Mouse (Mus musculus) lung, embryonic 15.5 days (tissue): ENCODE data around the gene Klhl21. TPM values are rescaled to one million over a fixed set of nuclear protein-coding genes. Genes with fewer than 3 reads are reported as not detected.

Source experiments
- ATAC-seq: fragments of 200-750 bp; cut with Nextera tagmentation; 2 replicates; pipeline ENCODE4 v1.8.0; 2017; ENCODE audit warnings: moderate number of reproducible peaks, borderline replicate concordance; ENCODE audit not compliant: low FRiP score, low TSS enrichment; ENCODE audit errors: extremely low read depth
- H3K27ac ChIP-seq: fragments of 300-500 bp; sonication (generic); 2 replicates; pipeline ENCODE4 v1.5.1; 2015; ENCODE audit warnings: moderate library complexity, mild to moderate bottlenecking, inconsistent platforms
- H3K27me3 ChIP-seq: fragments of 300-500 bp; sonication (generic); 2 replicates; pipeline ENCODE4 v1.6.1; 2015; ENCODE audit warnings: inconsistent platforms
- H3K36me3 ChIP-seq: fragments of 300-500 bp; sonication (generic); 2 replicates; pipeline ENCODE4 v1.6.1; 2015; ENCODE audit warnings: inconsistent platforms
- H3K4me1 ChIP-seq: fragments of 300-500 bp; sonication (generic); 2 replicates; pipeline ENCODE4 v1.6.1; 2015; ENCODE audit warnings: inconsistent platforms
- H3K4me2 ChIP-seq: fragments of 300-500 bp; sonication (generic); 2 replicates; pipeline ENCODE4 v1.6.1; 2015; ENCODE audit warnings: inconsistent platforms, mild to moderate bottlenecking, moderate library complexity
- H3K4me3 ChIP-seq: fragments of 300-500 bp; sonication (generic); 2 replicates; pipeline ENCODE4 v1.5.1; 2015; ENCODE audit warnings: mild to moderate bottlenecking, inconsistent platforms
- H3K9ac ChIP-seq: fragments of 300-500 bp; sonication (generic); 2 replicates; pipeline ENCODE4 v1.6.1; 2015; ENCODE audit warnings: inconsistent platforms
- H3K9me3 ChIP-seq: fragments of 300-500 bp; sonication (generic); 2 replicates; pipeline ENCODE4 v1.6.1; 2016; ENCODE audit warnings: inconsistent platforms
- WGBS: fragments of 180-500 bp; shearing (Covaris S2); methylation state at CpG from one replicate; pipeline ENCODE4 v1.1.7; 2015; 5-methylcytosine and 5-hydroxymethylcytosine counted together
- polyA plus RNA-seq: library from polyadenylated mRNA; unstranded; fragments of >200 nt; fragmentation: Nextera tagmentation; extraction: Ambion mirVana; gene quantifications from 2 replicates; pipeline ENCODE4 v1.2.1, GENCODE M21; 2015

Gene Klhl21
- polyA plus RNA-seq, result 15.3 and 16.1 TPM in 2 replicates

- peak within 1 kb of the TSS; percentile 95 for H3K27ac ChIP-seq
- no peaks in the 10 kb centered on the region for H3K9me3 ChIP-seq
- H3K4me3 ChIP-seq, result peak within 1 kb of the TSS; percentile 61
- H3K27me3 ChIP-seq, result no peaks in the 10 kb centered on the region
- peak within 1 kb of the TSS; percentile 54 for H3K9ac ChIP-seq
- H3K4me1 ChIP-seq, result peaks cover 51% of the 10 kb centered on the region
- H3K36me3 ChIP-seq, result peaks cover 12% of the 10 kb centered on the region; the same call in 1 of the 2 replicates
- under 1% methylated on average over 45 of the region's 45 CpGs for WGBS
- ATAC-seq, result peak; percentile 92
- H3K4me2 ChIP-seq, result peak within 1 kb of the TSS; percentile 99
Measured at GRCm38 (mm10) chr4:152008622-152009075, at the start of gene Klhl21. Gene Klhl21, plus strand, starts transcription at chr4:152008803.

- Histone ChIP-seq H3K4me2 (no peak overlapping the region), H3K9me3 (no peaks in the 10 kb centered on the region), H3K36me3 (peaks cover 65% of the 10 kb centered on the region), H3K4me3 (no peak overlapping the region), H3K27me3 (no peaks in the 10 kb centered on the region), H3K27ac (no peak overlapping the region), H3K4me1 (no peaks in the 10 kb centered on the region), H3K9ac (no peak overlapping the region)
- WGBS, result 83% methylated on average over 11 of the region's 11 CpGs
- no peak for ATAC-seq
Measured at GRCm38 (mm10) chr4:151959849-151960512, 48.6 kb upstream of the Klhl21 start.

GRCm38 (mm10) chr4:151960513-151960854 lies 48.1 kb upstream of the Klhl21 start:
- peak; percentile 63; the same call in 1 of the 2 replicates for ATAC-seq
- Histone ChIP-seq H3K36me3 (peaks cover 64% of the 10 kb centered on the region), H3K9ac (no peak overlapping the region), H3K4me2 (no peak overlapping the region), H3K4me3 (no peak overlapping the region), H3K27me3 (no peaks in the 10 kb centered on the region), H3K4me1 (no peaks in the 10 kb centered on the region), H3K9me3 (no peaks in the 10 kb centered on the region), H3K27ac (no peak overlapping the region)
- WGBS, result 65% methylated on average over 3 of the region's 3 CpGs

GRCm38 (mm10) chr4:151962817-151963216 lies 45.8 kb upstream of the Klhl21 start:
- no peak for ATAC-seq
- no peak overlapping the region for H3K9ac ChIP-seq
- WGBS, result 83% methylated on average over 3 of the region's 3 CpGs
- no peaks in the 10 kb centered on the region for H3K27me3 ChIP-seq
- peaks cover 52% of the 10 kb centered on the region for H3K36me3 ChIP-seq
- H3K4me2 ChIP-seq, result no peak overlapping the region
- H3K9me3 ChIP-seq, result no peaks in the 10 kb centered on the region
- H3K4me3 ChIP-seq, result no peak overlapping the region
- H3K27ac ChIP-seq, result no peak overlapping the region
- no peaks in the 10 kb centered on the region for H3K4me1 ChIP-seq

GRCm38 (mm10) chr4:151968204-151968921 lies 40.2 kb upstream of the Klhl21 start:
- Histone ChIP-seq H3K4me2 (no peak overlapping the region), H3K27ac (no peak overlapping the region), H3K4me1 (no peaks in the 10 kb centered on the region), H3K9me3 (no peaks in the 10 kb centered on the region), H3K9ac (no peak overlapping the region), H3K36me3 (peaks cover 42% of the 10 kb centered on the region), H3K27me3 (no peaks in the 10 kb centered on the region), H3K4me3 (no peak overlapping the region)
- no peak for ATAC-seq
- WGBS, result 91% methylated on average over 26 of the region's 26 CpGs

- no peak overlapping the region for H3K27ac ChIP-seq
- H3K9me3 ChIP-seq, result no peaks in the 10 kb centered on the region
- H3K9ac ChIP-seq, result no peak overlapping the region
- no peak overlapping the region for H3K4me2 ChIP-seq
- H3K36me3 ChIP-seq, result peaks cover 51% of the 10 kb centered on the region
- no peaks in the 10 kb centered on the region for H3K27me3 ChIP-seq
- WGBS, result 65% methylated on average over 10 of the region's 10 CpGs
- no peak overlapping the region for H3K4me3 ChIP-seq
- H3K4me1 ChIP-seq, result no peaks in the 10 kb centered on the region
- ATAC-seq, result no peak
Measured at GRCm38 (mm10) chr4:151972221-151972967, 36.2 kb upstream of the Klhl21 start.

GRCm38 (mm10) chr4:151975441-151975840 lies 33.2 kb upstream of the Klhl21 start:
- Histone ChIP-seq H3K9me3 (no peaks in the 10 kb centered on the region), H3K36me3 (peaks cover 61% of the 10 kb centered on the region), H3K27ac (no peak overlapping the region), H3K27me3 (no peaks in the 10 kb centered on the region), H3K4me1 (no peaks in the 10 kb centered on the region), H3K4me3 (no peak overlapping the region), H3K4me2 (no peak overlapping the region), H3K9ac (no peak overlapping the region)
- WGBS, result 95% methylated on average over 3 of the region's 3 CpGs
- ATAC-seq, result no peak

- WGBS, result 38% methylated on average over 10 of the region's 10 CpGs
- no peaks in the 10 kb centered on the region for H3K9me3 ChIP-seq
- ATAC-seq, result no peak
- no peaks in the 10 kb centered on the region for H3K4me1 ChIP-seq
- H3K9ac ChIP-seq, result no peak overlapping the region
- no peak overlapping the region for H3K4me2 ChIP-seq
- no peak overlapping the region for H3K4me3 ChIP-seq
- H3K27ac ChIP-seq, result no peak overlapping the region
- H3K27me3 ChIP-seq, result no peaks in the 10 kb centered on the region
- H3K36me3 ChIP-seq, result peaks cover 65% of the 10 kb centered on the region
Measured at GRCm38 (mm10) chr4:151977748-151978147, 30.9 kb upstream of the Klhl21 start.

GRCm38 (mm10) chr4:151980699-151981098 lies 27.9 kb upstream of the Klhl21 start:
- Histone ChIP-seq H3K27me3 (no peaks in the 10 kb centered on the region), H3K9ac (no peak overlapping the region), H3K4me2 (no peak overlapping the region), H3K4me3 (no peak overlapping the region), H3K4me1 (0 out of 2 replicates have a peak, but pooled peaks cover under 1% of the 10 kb centered on the region), H3K27ac (no peak overlapping the region), H3K36me3 (peaks cover 43% of the 10 kb centered on the region), H3K9me3 (no peaks in the 10 kb centered on the region)
- no peak; the same call in 1 of the 2 replicates for ATAC-seq
- 70% methylated on average over 8 of the region's 8 CpGs for WGBS

- Histone ChIP-seq H3K4me2 (no peak overlapping the region), H3K4me1 (0 out of 2 replicates have a peak, but pooled peaks cover 7% of the 10 kb centered on the region), H3K4me3 (no peak overlapping the region), H3K27me3 (no peaks in the 10 kb centered on the region), H3K9me3 (no peaks in the 10 kb centered on the region), H3K9ac (no peak overlapping the region), H3K36me3 (peaks cover 42% of the 10 kb centered on the region), H3K27ac (no peak overlapping the region)
- 11% methylated on average over 5 of the region's 5 CpGs for WGBS
- ATAC-seq, result peak; percentile 58; the same call in 1 of the 2 replicates
Measured at GRCm38 (mm10) chr4:151981363-151981762, 27.2 kb upstream of the Klhl21 start.

- H3K4me3 ChIP-seq, result no peak overlapping the region
- H3K27me3 ChIP-seq, result no peaks in the 10 kb centered on the region
- H3K27ac ChIP-seq, result no peak overlapping the region
- peaks cover 22% of the 10 kb centered on the region for H3K4me1 ChIP-seq
- 64% methylated on average over 17 of the region's 17 CpGs for WGBS
- H3K9me3 ChIP-seq, result no peaks in the 10 kb centered on the region
- no peak overlapping the region for H3K4me2 ChIP-seq
- no peak overlapping the region for H3K9ac ChIP-seq
- ATAC-seq, result no peak
- H3K36me3 ChIP-seq, result peaks cover 34% of the 10 kb centered on the region
Measured at GRCm38 (mm10) chr4:151983043-151983442, 25.6 kb upstream of the Klhl21 start.
